Mouse (Mus musculus): ENCODE data around the gene Sppl2a. TPM values are rescaled to one million over a fixed set of nuclear protein-coding genes. Genes with fewer than 3 reads are reported as not detected.

Gene Sppl2a
- polyA plus RNA-seq, 1 experiment, result 22.5 TPM

Other genes starting within 250 kb of the Sppl2a start
- 8.6 and 15.9 TPM in 2 replicates for gene Usp8, start 225.9 kb downstream of the Sppl2a start, polyA plus RNA-seq (2012; rRNA removed)
- gene Usp50, start 149.8 kb downstream of the Sppl2a start, polyA plus RNA-seq (2012; rRNA removed), result 0.52 and 0.71 TPM in 2 replicates
- 3.4 and 5.6 TPM in 2 replicates for gene Trpm7, start 57.0 kb downstream of the Sppl2a start, polyA plus RNA-seq (2012; rRNA removed)
- gene Ap4e1, start 75.5 kb upstream of the Sppl2a start, polyA plus RNA-seq (2012; rRNA removed), result 1.3 and 2.3 TPM in 2 replicates
- gene Blvra, start 137.4 kb upstream of the Sppl2a start, polyA plus RNA-seq (2012; rRNA removed), result 13.2 and 14.3 TPM in 2 replicates
- 6.9 TPM in 2 replicates for gene Ncaph, start 200.7 kb upstream of the Sppl2a start, polyA plus RNA-seq (2012; rRNA removed)
- 5.0 and 7.9 TPM in 2 replicates for gene Itpripl1, start 210.2 kb upstream of the Sppl2a start, polyA plus RNA-seq (2012; rRNA removed)